Mouse (Mus musculus): ENCODE results near the gene Mylpf. TPM values are rescaled to one million over a fixed set of nuclear protein-coding genes. Genes with fewer than 3 reads are reported as not detected.

Gene Mylpf
- total RNA-seq, 2 experiments from 2014 or later: 1.1 TPM; not detected in 1

GRCm38 (mm10) chr7:127260309-127261111, 51.8 kb downstream of the Mylpf start, which contains the start of gene Dctpp1:
Gene Dctpp1 (minus strand): TSS chr7:127260709.
- peak; percentile 96 to 97 for DNase-seq

GRCm38 (mm10) chr7:127262218-127262961, 53.7 kb downstream of the Mylpf start:
- no peak for DNase-seq

- no peak for DNase-seq
Measured at GRCm38 (mm10) chr7:127263526-127263925, 54.8 kb downstream of the Mylpf start.

Other genes starting within 250 kb of the Mylpf start
- 100 to 1,000 TPM; 159 to 164 TPM for gene Cdipt, start 233.0 kb upstream of the Mylpf start, total RNA-seq (2021)
- gene Cdiptos, start 232.8 kb upstream of the Mylpf start, total RNA-seq (2021): under 1 TPM in 1 of 2 experiments, not detected in 1; 0.35 TPM
- 1 to 10 TPM; 7.2 to 8.4 TPM for gene Mvp, start 194.3 kb upstream of the Mylpf start, total RNA-seq (2021)
- under 1 TPM in 1 of 2 experiments, not detected in 1; 0.90 TPM for gene Pagr1b, start 192.4 kb upstream of the Mylpf start, total RNA-seq (2021)
- gene Pagr1a, start 191.5 kb upstream of the Mylpf start, total RNA-seq (2021): 10 to 100 TPM; 10.4 to 16.2 TPM
- 10 to 100 TPM; 68.6 to 82.2 TPM for gene Gm42742, start 187.8 kb upstream of the Mylpf start, total RNA-seq (2021)
- 100 to 1,000 TPM; 229 to 233 TPM for gene Prrt2, start 187.7 kb upstream of the Mylpf start, total RNA-seq (2021)
- 100 to 1,000 TPM; 258 to 261 TPM for gene Maz, start 181.9 kb upstream of the Mylpf start, total RNA-seq (2021)
- gene Kif22, start 166.4 kb upstream of the Mylpf start, total RNA-seq (2021): 1 to 10 TPM; 6.9 to 7.3 TPM
- not detected for gene Zg16, start 121.6 kb upstream of the Mylpf start, total RNA-seq (2021)
- 1 to 10 TPM in 1 of 2 experiments, under 1 TPM in 1; 0.92 to 1.1 TPM for gene AI467606, start 117.5 kb upstream of the Mylpf start, total RNA-seq (2021)
- gene Qprt, start 86.7 kb upstream of the Mylpf start, total RNA-seq (2021): under 1 TPM; 0.32 to 0.66 TPM
- under 1 TPM; 0.50 to 0.73 TPM for gene Spn, start 71.1 kb upstream of the Mylpf start, total RNA-seq (2021)
- 10 to 100 TPM; 93.9 to 95.1 TPM for gene Cd2bp2, start 12.8 kb upstream of the Mylpf start, total RNA-seq (2021)
- 100 to 1,000 TPM; 107 to 108 TPM for gene Tbc1d10b, start 422 bp upstream of the Mylpf start, total RNA-seq (2021)
- 10 to 100 TPM; 21.0 TPM for gene Zfp553, start 24.2 kb downstream of the Mylpf start, total RNA-seq (2021)
- gene Sept1, start 24.2 kb downstream of the Mylpf start, total RNA-seq (2021): 1 to 10 TPM; 5.2 to 5.4 TPM
- gene Zfp771, start 35.4 kb downstream of the Mylpf start, total RNA-seq (2021): 10 to 100 TPM; 69.3 to 74.9 TPM
- 10 to 100 TPM; 21.0 to 21.9 TPM for gene Dctpp1, start 51.8 kb downstream of the Mylpf start, total RNA-seq (2021)
- 10 to 100 TPM; 36.1 to 37.2 TPM for gene Sephs2, start 65.2 kb downstream of the Mylpf start, total RNA-seq (2021)
- gene Itgal, start 87.4 kb downstream of the Mylpf start, total RNA-seq (2021): under 1 TPM; 0.10 to 0.35 TPM
- 10 to 100 TPM; 10.2 to 11.4 TPM for gene Zfp768, start 136.7 kb downstream of the Mylpf start, total RNA-seq (2021)
- 1 to 10 TPM; 6.4 to 7.4 TPM for gene Zfp747, start 167.2 kb downstream of the Mylpf start, total RNA-seq (2021)
- 1 to 10 TPM; 2.7 to 3.2 TPM for gene 9130019O22Rik, start 178.3 kb downstream of the Mylpf start, total RNA-seq (2021)
- gene E430018J23Rik, start 184.7 kb downstream of the Mylpf start, total RNA-seq (2021): 1 to 10 TPM; 6.8 to 7.0 TPM
- gene Zfp764, start 197.9 kb downstream of the Mylpf start, total RNA-seq (2021): 1 to 10 TPM; 3.7 to 4.8 TPM
- 10 to 100 TPM; 12.5 to 17.4 TPM for gene Zfp688, start 213.2 kb downstream of the Mylpf start, total RNA-seq (2021)
- gene Zfp689, start 240.3 kb downstream of the Mylpf start, total RNA-seq (2021): 1 to 10 TPM; 6.9 to 7.1 TPM